In genomic region chr14:121034525-121034924, GRCm38 (mm10) we compare ENCODE assay signal across 8 mouse cellular contexts. TPM values are rescaled to one million over a fixed set of nuclear protein-coding genes. Genes with fewer than 3 reads are reported as not detected.
DNase-seq lines count a peak whose midpoint lies in the region; ATAC-seq lines count a peak whose summit lies in the region.

No protein-coding gene starts in this region.

- no peak overlapping the region; the same call in 1 of the 2 replicates for H3K9ac ChIP-seq in embryonic facial prominence, embryonic 14.5 days (ENCODE audit: low read depth, low read length)
- no peak overlapping the region for H3K9ac ChIP-seq in limb, embryonic 11.5 days (ENCODE audit: low read length)
- peak overlapping the region; percentile 86 for H3K9ac ChIP-seq in midbrain, embryonic 16.5 days (ENCODE audit: low read depth, low read length)

- H3K4me3 ChIP-seq in embryonic facial prominence, embryonic 14.5 days (ENCODE audit: low read depth, low read length) = peak overlapping the region; percentile 93
- peak overlapping the region; percentile 73; the same call in 1 of the 2 replicates for H3K4me3 ChIP-seq in limb, embryonic 11.5 days (ENCODE audit: low read depth, low read length)
- H3K4me3 ChIP-seq in midbrain, embryonic 16.5 days (ENCODE audit: low read depth, low read length) = peak overlapping the region; percentile 92

- peak; percentile 59 for DNase-seq in Muller cell, postnatal 12 days (ENCODE audit: inconsistent ontology term)
- DNase-seq in embryonic facial prominence, embryonic 14.5 days (ENCODE audit: low spot score) = peak; percentile 19
- peak; percentile 49 for DNase-seq in heart, postnatal 4 days
- no peak for DNase-seq in limb, embryonic 11.5 days (ENCODE audit: low spot score)
- no peak for DNase-seq in thymus, postnatal 14 days
- no peak for DNase-seq in left cerebral cortex, postnatal 25 days (ENCODE audit: low spot score in 2 of 2)
- DNase-seq in frontal cortex, postnatal 10 days (ENCODE audit: low spot score in 2 of 2) = no peak

- H3K9me3 ChIP-seq in embryonic facial prominence, embryonic 14.5 days (ENCODE audit: control insufficient read depth, low read length) = no peaks in the 10 kb centered on the region
- H3K9me3 ChIP-seq in limb, embryonic 11.5 days (ENCODE audit: control insufficient read depth, low read length) = no peaks in the 10 kb centered on the region
- no peaks in the 10 kb centered on the region for H3K9me3 ChIP-seq in midbrain, embryonic 16.5 days (replicated peaks; ENCODE audit: control insufficient read depth, low read length, poor library complexity, severe bottlenecking)

- intact Hi-C loops in left cerebral cortex, postnatal 25 days (cut with DNase I) = no loop called here

- H3K4me2 ChIP-seq in embryonic facial prominence, embryonic 14.5 days (ENCODE audit: low read depth, low read length) = peak overlapping the region; percentile 95
- H3K4me2 ChIP-seq in limb, embryonic 11.5 days (ENCODE audit: low read depth, severe bottlenecking) = peak overlapping the region; percentile 91
- peak overlapping the region; percentile 89 for H3K4me2 ChIP-seq in midbrain, embryonic 16.5 days (ENCODE audit: low read length)

- peaks cover 22% of the 10 kb centered on the region for H3K4me1 ChIP-seq in embryonic facial prominence, embryonic 14.5 days (ENCODE audit: control insufficient read depth, insufficient read depth, low read length)
- H3K4me1 ChIP-seq in limb, embryonic 11.5 days (ENCODE audit: control insufficient read depth, insufficient read depth, low read length) = peaks cover 21% of the 10 kb centered on the region
- peaks cover 33% of the 10 kb centered on the region for H3K4me1 ChIP-seq in midbrain, embryonic 16.5 days (ENCODE audit: control insufficient read depth, insufficient read depth, low read length)

- no peaks in the 10 kb centered on the region for H3K27me3 ChIP-seq in embryonic facial prominence, embryonic 14.5 days (replicated peaks; ENCODE audit: control insufficient read depth, insufficient read depth, low read length)
- no peaks in the 10 kb centered on the region for H3K27me3 ChIP-seq in limb, embryonic 11.5 days (ENCODE audit: control insufficient read depth, insufficient read depth, low read length)
- H3K27me3 ChIP-seq in midbrain, embryonic 16.5 days (ENCODE audit: control insufficient read depth, insufficient read depth, low read depth, low read length) = no peaks in the 10 kb centered on the region

- no peaks in the 10 kb centered on the region for H3K36me3 ChIP-seq in embryonic facial prominence, embryonic 14.5 days (ENCODE audit: control insufficient read depth, insufficient read depth, low read length)
- H3K36me3 ChIP-seq in limb, embryonic 11.5 days (ENCODE audit: control insufficient read depth, insufficient read depth, low read length) = no peaks in the 10 kb centered on the region
- no peaks in the 10 kb centered on the region for H3K36me3 ChIP-seq in midbrain, embryonic 16.5 days (ENCODE audit: control insufficient read depth, insufficient read depth, low read length)

- no peak for ATAC-seq in embryonic facial prominence, embryonic 14.5 days (ENCODE audit: low read depth)
- no peak for ATAC-seq in limb, embryonic 11.5 days (ENCODE audit: insufficient number of reproducible peaks, low FRiP score, low TSS enrichment, low read depth)
- peak; percentile 1; the same call in 1 of the 2 replicates for ATAC-seq in midbrain, embryonic 16.5 days

- WGBS in embryonic facial prominence, embryonic 14.5 days = 18% methylated on average over 10 of the region's 10 CpGs
- 13% methylated on average over 10 of the region's 10 CpGs for WGBS in limb, embryonic 11.5 days
- 17% methylated on average over 10 of the region's 10 CpGs for WGBS in midbrain, embryonic 16.5 days

- no peak overlapping the region for H3K27ac ChIP-seq in embryonic facial prominence, embryonic 14.5 days (replicated peaks; ENCODE audit: low read depth, low read length)
- H3K27ac ChIP-seq in limb, embryonic 11.5 days (replicated peaks; ENCODE audit: low read depth, low read length) = no peak overlapping the region
- peak overlapping the region; percentile 89 for H3K27ac ChIP-seq in midbrain, embryonic 16.5 days (ENCODE audit: low read length)

RNA-seq across cellular contexts. Expression of gene Farp1, which starts 0.5 kb away (rescaled TPM):
- 34.2 and 40.5 TPM in 2 replicates for polyA plus RNA-seq in embryonic facial prominence, embryonic 14.5 days (2014; fragmentation: Nextera tagmentation; extraction: Ambion mirVana)
- 10 to 100 TPM; 42.9 to 43.2 TPM for total RNA-seq in heart, postnatal 4 days (2021)
- 57.6 and 67.2 TPM in 2 replicates for polyA plus RNA-seq in limb, embryonic 11.5 days (2014; fragmentation: Nextera tagmentation; extraction: Ambion mirVana)
- polyA plus RNA-seq in midbrain, embryonic 16.5 days (2015; fragmentation: Nextera tagmentation; extraction: Ambion mirVana) = 39.8 and 40.2 TPM in 2 replicates
- total RNA-seq in left cerebral cortex, postnatal 25 days (2021) = 100 to 1,000 TPM; 126 to 130 TPM

Comparison
In these comparisons a context has a peak if more than half of its experiments do, and no peak if none do; other contexts are left out.
1. DNase-seq: peak in Muller cell, postnatal 12 days (single experiment), embryonic facial prominence, embryonic 14.5 days (single experiment) and heart, postnatal 4 days (single experiment); none in limb, embryonic 11.5 days (single experiment), thymus, postnatal 14 days (single experiment), left cerebral cortex, postnatal 25 days (0 of 2) and frontal cortex, postnatal 10 days (0 of 2).
2. Peak in every context shown above with its lines, with median percentiles within 50 percentile points of each other: H3K4me2 ChIP-seq and H3K4me3 ChIP-seq.